Mouse (Mus musculus) small intestine, adult 2 months (tissue): ENCODE measurements at regions not wholly inside any gene's neighbourhood (a gene's known extent, or its start where the extent isn't known, plus 50 kb on each side); places are given as distances from the start of the nearest gene placed in this dataset.

Experiments used
- CTCF ChIP-seq: fragments of 200-500 bp; IDR thresholded peaks from 2 replicates; pipeline ENCODE4 v1.5.1; 2012; ENCODE audit warnings: low read depth, mild to moderate bottlenecking, control low read depth, inconsistent platforms, low read length, moderate library complexity, mixed read lengths; ENCODE audit not compliant: insufficient replicate concordance, insufficient read length; ENCODE audit errors: extremely low read depth
- POLR2A ChIP-seq: fragments of 200-500 bp; IDR thresholded peaks from 2 replicates; pipeline ENCODE4 v1.6.1; 2012; ENCODE audit warnings: low read depth, mild to moderate bottlenecking, control low read depth, inconsistent platforms, low read length, moderate library complexity

DNA sequence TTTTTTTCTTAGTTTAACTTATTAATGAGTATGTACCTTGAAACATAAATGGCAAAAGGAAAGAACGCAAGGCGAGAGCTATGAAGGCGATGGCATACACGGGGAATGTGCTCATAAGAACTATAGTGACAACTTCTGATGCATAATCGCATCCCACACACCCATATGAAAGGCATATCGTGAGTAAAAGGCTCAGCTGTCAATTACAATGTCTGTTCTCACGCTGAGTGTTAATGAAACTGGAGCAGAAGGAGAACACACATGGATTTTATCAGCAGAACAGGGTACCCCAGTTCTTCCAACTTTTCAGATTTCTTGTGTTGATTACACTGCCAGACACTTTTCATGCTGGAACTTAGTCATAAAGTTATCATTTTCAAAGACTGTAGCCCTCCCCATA is 135.8 kb downstream of the Nsun3 start:
- TF ChIP-seq CTCF: no peak
- TF ChIP-seq POLR2A: no peak
